In the genomic region with DNA sequence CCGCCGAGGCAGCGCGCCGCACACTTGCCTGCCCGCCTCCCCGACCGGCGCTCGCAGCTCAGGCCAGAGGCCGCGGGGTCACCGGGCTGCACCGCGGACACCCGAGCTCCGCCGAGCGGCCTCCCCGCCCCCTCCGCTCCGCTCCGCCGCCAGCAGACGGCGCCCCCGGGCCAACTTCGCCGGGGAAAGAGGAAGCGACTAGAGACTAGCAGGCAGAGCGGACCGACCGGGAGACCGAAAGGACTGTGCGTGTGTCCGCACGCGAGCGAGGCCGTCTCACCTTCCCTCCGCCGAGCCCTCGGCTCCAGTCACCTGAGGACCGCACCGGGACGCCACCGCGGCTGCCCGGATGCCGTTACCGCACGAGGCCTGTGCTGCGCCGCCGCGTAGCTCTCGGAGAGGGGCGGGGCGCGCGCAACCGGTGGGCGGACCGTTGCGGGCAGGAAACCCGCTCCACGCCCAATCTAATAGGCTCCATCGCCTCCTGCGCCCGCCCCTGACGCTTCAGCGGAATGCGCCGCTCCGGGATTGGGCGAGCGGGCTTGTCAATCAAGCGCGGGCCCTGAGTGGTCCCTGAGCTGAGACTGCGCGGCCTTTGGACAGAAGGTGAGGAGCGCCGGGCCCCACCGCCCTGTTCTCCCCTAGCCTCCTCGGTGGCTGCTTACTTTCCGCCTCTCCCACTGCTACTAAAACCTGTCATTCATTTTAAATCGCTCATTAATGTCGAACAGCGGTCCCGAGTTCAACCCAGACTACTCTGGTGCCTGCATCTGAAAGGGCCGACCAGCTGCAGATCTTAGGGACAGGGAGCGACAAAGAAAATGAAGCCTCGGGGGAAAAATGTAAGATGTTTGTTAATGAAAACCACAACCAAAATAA, we compare ENCODE assay signal across 1 mouse cellular context.
A peak's percentile ranks its signal among the peaks of the same experiment; 100 is the strongest.
TF ChIP-seq lines count a peak whose summit lies in the region.

Gene Nck1 (minus strand): TSS at position 420 of the 879 bp plus-strand sequence.

TF ChIP-seq in CH12.LX, 34 proteins besides CTCF, POLR2A, EP300 and RAD21 (continued from another document):
- TF ChIP-seq USF1 (IDR thresholded peaks at IDR 0.05; ENCODE audit: low read depth, low read length): no peak
- 0 out of 2 replicates have a peak, but pooled peaks have one; percentile 68 for TF ChIP-seq UBTF (IDR thresholded peaks at IDR 0.05; ENCODE audit: low read depth, low read length)
- TF ChIP-seq TCF12 (IDR thresholded peaks at IDR 0.05; ENCODE audit: low read depth, low read length): peak; percentile 73
- no peak for TF ChIP-seq MYC (IDR thresholded peaks at IDR 0.05; ENCODE audit: low read depth, low read length)
- TF ChIP-seq GABPA (IDR thresholded peaks at IDR 0.05; ENCODE audit: insufficient replicate concordance, low read depth, low read length): no peak
- no peak; the same call in none of the 2 replicates for TF ChIP-seq MXI1 (IDR thresholded peaks at IDR 0.05; ENCODE audit: low read depth, low read length)
- TF ChIP-seq RCOR1 (conservative IDR thresholded peaks at IDR 0.05; ENCODE audit: low read depth, low read length): no peak
- TF ChIP-seq USF2 (conservative IDR thresholded peaks at IDR 0.05; ENCODE audit: low read depth, low read length): no peak
- TF ChIP-seq BHLHE40 (IDR thresholded peaks at IDR 0.05; ENCODE audit: low read depth, low read length): peak; percentile 61
- TF ChIP-seq TBP (conservative IDR thresholded peaks at IDR 0.05; ENCODE audit: low read depth, low read length): peak; percentile 65; the same call in 1 of the 2 replicates
- TF ChIP-seq MAX (IDR thresholded peaks at IDR 0.05; ENCODE audit: low read length): peak; percentile 41; the same call in 1 of the 2 replicates
- TF ChIP-seq ZNF384 (IDR thresholded peaks at IDR 0.05; ENCODE audit: low read depth, low read length): no peak
- no peak for TF ChIP-seq PAX5 (IDR thresholded peaks at IDR 0.05; ENCODE audit: low read length)
- no peak for TF ChIP-seq JUND (conservative IDR thresholded peaks at IDR 0.05; ENCODE audit: low read depth, low read length)
- TF ChIP-seq HCFC1 (IDR thresholded peaks at IDR 0.05; ENCODE audit: low read depth, low read length): peak; percentile 21
- peak; percentile 60; the same call in 1 of the 2 replicates for TF ChIP-seq SIN3A (IDR thresholded peaks at IDR 0.05; ENCODE audit: low read length)
- TF ChIP-seq MAZ (IDR thresholded peaks at IDR 0.05; ENCODE audit: low read depth, low read length): no peak
- TF ChIP-seq KAT2A (IDR thresholded peaks at IDR 0.05; ENCODE audit: insufficient replicate concordance, low read length): no peak
- TF ChIP-seq NELFE (IDR thresholded peaks at IDR 0.05; ENCODE audit: low read depth, low read length): peak; percentile 82
- no peak; the same call in 1 of the 2 replicates for TF ChIP-seq ZMIZ1 (IDR thresholded peaks at IDR 0.05; ENCODE audit: low read depth, low read length)
- TF ChIP-seq MEF2A (IDR thresholded peaks at IDR 0.05; ENCODE audit: borderline replicate concordance, low read depth, low read length): peak; percentile 17; the same call in 1 of the 2 replicates
- peak; percentile 56 for TF ChIP-seq SMC3 (IDR thresholded peaks at IDR 0.05; ENCODE audit: low read depth, low read length)
- TF ChIP-seq ELF1 (IDR thresholded peaks at IDR 0.05; ENCODE audit: low read depth, low read length): peak; percentile 64
- TF ChIP-seq MAFK (IDR thresholded peaks at IDR 0.05; ENCODE audit: insufficient replicate concordance, low read length): no peak
